Mouse (Mus musculus) adipose tissue, adult 10 weeks (tissue): ENCODE measurements around the gene Ppp1r9b. TPM values are rescaled to one million over a fixed set of nuclear protein-coding genes. Genes with fewer than 3 reads are reported as not detected.

Experiments used
- polyA plus RNA-seq: library from polyadenylated mRNA; stranded (reverse); fragments of 350-450 nt; fragmentation: Illumina TruSeq; extraction: RNeasy Lipid Tissue Mini Kit (QIAGEN cat#74804); gene quantifications from one replicate; pipeline ENCODE4 v1.2.3, GENCODE M21; 2014; ENCODE audit warnings: low read depth, low replicate concordance

The Ppp1r9b gene
- 66.1 TPM for polyA plus RNA-seq

GRCm38 (mm10) chr11:94990749-94991577 lies at the start of gene Ppp1r9b:
Gene Ppp1r9b (plus strand): TSS chr11:94991035.

DNA sequence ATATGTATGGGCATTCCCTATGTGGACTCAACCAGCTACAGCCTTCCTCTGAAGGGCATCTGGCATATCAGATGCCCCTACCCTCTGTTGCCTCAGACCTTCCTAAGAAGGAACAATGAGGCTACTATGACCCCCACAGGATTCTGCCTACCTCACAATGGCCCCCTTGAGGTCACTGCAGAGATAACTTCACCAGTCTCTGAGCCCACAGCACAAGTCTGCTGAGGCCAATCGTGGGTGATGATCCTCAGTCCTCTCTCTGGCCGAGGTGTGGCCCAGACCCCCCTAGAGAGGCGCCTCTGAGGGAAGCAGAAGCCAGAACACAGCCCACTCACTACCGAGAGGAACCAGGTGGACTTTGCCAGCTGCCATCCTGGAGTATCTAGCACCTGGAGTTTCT lies 23.4 kb upstream of the Ppp1r9b start, which contains the start of gene Hils1:
TSS of gene Hils1 (plus strand) at position 175 of the 400 bp plus-strand sequence.

DNA sequence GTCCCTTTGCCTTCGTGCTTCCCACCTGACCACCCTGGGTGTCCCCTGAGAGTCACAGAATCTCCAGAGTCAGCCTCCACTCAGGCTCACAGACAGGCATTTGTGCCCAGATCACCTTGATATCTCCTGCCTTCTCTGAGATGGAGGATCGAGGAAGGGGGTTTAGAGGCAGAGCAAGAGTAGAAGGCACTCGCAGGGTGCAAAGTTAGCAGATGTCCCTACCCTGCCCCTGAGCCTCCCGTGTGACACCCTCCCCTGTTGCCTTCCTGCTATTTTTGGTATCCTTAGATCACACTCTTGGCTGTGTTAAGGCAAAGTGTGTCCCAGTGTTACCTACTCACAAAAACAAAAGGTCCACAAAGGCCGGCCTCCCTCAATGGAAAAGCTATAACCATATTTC lies 14.6 kb upstream of the Ppp1r9b start, which contains the start of gene Sgca:
TSS of gene Sgca (minus strand) at position 129 of the 400 bp plus-strand sequence.

GRCm38 (mm10) chr11:95009629-95010014 lies 18.8 kb downstream of the Ppp1r9b start, which contains the start of gene Samd14:
Gene Samd14 (plus strand): TSS chr11:95009879.

GRCm38 (mm10) chr11:95041139-95041609 lies 50.3 kb downstream of the Ppp1r9b start, which contains the start of gene Pdk2:
Gene Pdk2 (minus strand): TSS chr11:95041354.

Other genes starting within 250 kb of the Ppp1r9b start
- gene Cdc34b, start 249.3 kb upstream of the Ppp1r9b start, polyA plus RNA-seq, result not detected
- not detected for gene Tmem92, start 208.3 kb upstream of the Ppp1r9b start, polyA plus RNA-seq
- 183 TPM for gene Col1a1, start 54.8 kb upstream of the Ppp1r9b start, polyA plus RNA-seq
- 14.7 TPM for gene Hils1, start 23.4 kb upstream of the Ppp1r9b start, polyA plus RNA-seq
- 1.7 TPM for gene Sgca, start 14.7 kb upstream of the Ppp1r9b start, polyA plus RNA-seq
- 4.3 TPM for gene Samd14, start 18.8 kb downstream of the Ppp1r9b start, polyA plus RNA-seq
- gene Pdk2, start 50.3 kb downstream of the Ppp1r9b start, polyA plus RNA-seq, result 124 TPM
- gene Itga3, start 85.8 kb downstream of the Ppp1r9b start, polyA plus RNA-seq, result 25.1 TPM
- 0.37 TPM for gene Dlx3, start 129.1 kb downstream of the Ppp1r9b start, polyA plus RNA-seq
- 0.15 TPM for gene Dlx4, start 155.2 kb downstream of the Ppp1r9b start, polyA plus RNA-seq